Mouse (Mus musculus): ENCODE data around the gene Gm10217. TPM values are rescaled to one million over a fixed set of nuclear protein-coding genes. Genes with fewer than 3 reads are reported as not detected.

The Gm10217 gene
- polyA plus RNA-seq, 1 experiment from 2014 or later, result not detected

GRCm38 (mm10) chr8:9886714-9887113, 22.7 kb downstream of the Gm10217 start:
- DNase-seq (ENCODE audit: low spot score), result no peak
- WGBS, result 65% methylated on average over 4 of the region's 4 CpGs
- no peaks in the 10 kb centered on the region for H3K36me3 ChIP-seq (ENCODE audit: control insufficient read depth, insufficient read depth, low read length)
- no peaks in the 10 kb centered on the region for H3K27me3 ChIP-seq (ENCODE audit: control insufficient read depth, insufficient read depth, low read length)
- H3K27ac ChIP-seq (ENCODE audit: low read depth, low read length), result no peak overlapping the region
- no peak overlapping the region for H3K4me2 ChIP-seq (ENCODE audit: low read depth)
- no peak for ATAC-seq (ENCODE audit: insufficient read depth, low FRiP score, low TSS enrichment)
- no peak overlapping the region for H3K4me3 ChIP-seq (ENCODE audit: low read depth, low read length)
- no peak overlapping the region for H3K9ac ChIP-seq (ENCODE audit: low read length)
- no peaks in the 10 kb centered on the region for H3K9me3 ChIP-seq (ENCODE audit: control insufficient read depth, low read length)
- H3K4me1 ChIP-seq (ENCODE audit: control insufficient read depth, insufficient read depth, low read length), result no peaks in the 10 kb centered on the region

- ATAC-seq (ENCODE audit: insufficient read depth, low FRiP score, low TSS enrichment) (no peak), DNase-seq (ENCODE audit: low spot score) (no peak)
- Histone ChIP-seq H3K4me3 (ENCODE audit: low read depth, low read length) (no peak overlapping the region), H3K9me3 (ENCODE audit: control insufficient read depth, low read length) (no peaks in the 10 kb centered on the region), H3K9ac (ENCODE audit: low read length) (no peak overlapping the region), H3K4me2 (ENCODE audit: low read depth) (no peak overlapping the region), H3K4me1 (ENCODE audit: control insufficient read depth, insufficient read depth, low read length) (no peaks in the 10 kb centered on the region), H3K27me3 (ENCODE audit: control insufficient read depth, insufficient read depth, low read length) (no peaks in the 10 kb centered on the region), H3K36me3 (ENCODE audit: control insufficient read depth, insufficient read depth, low read length) (no peaks in the 10 kb centered on the region), H3K27ac (ENCODE audit: low read depth, low read length) (no peak overlapping the region)
- 90% methylated on average over 2 of the region's 2 CpGs for WGBS
These were observed 35.1 kb downstream of the Gm10217 start for GRCm38 (mm10) chr8:9899199-9899598.

- Histone ChIP-seq H3K36me3 (ENCODE audit: control insufficient read depth, insufficient read depth, low read length) (no peaks in the 10 kb centered on the region), H3K4me2 (ENCODE audit: low read depth) (no peak overlapping the region), H3K27me3 (ENCODE audit: control insufficient read depth, insufficient read depth, low read length) (no peaks in the 10 kb centered on the region), H3K9ac (ENCODE audit: low read length) (no peak overlapping the region), H3K4me1 (ENCODE audit: control insufficient read depth, insufficient read depth, low read length) (no peaks in the 10 kb centered on the region), H3K27ac (ENCODE audit: low read depth, low read length) (no peak overlapping the region), H3K9me3 (ENCODE audit: control insufficient read depth, low read length) (no peaks in the 10 kb centered on the region), H3K4me3 (ENCODE audit: low read depth, low read length) (no peak overlapping the region)
- WGBS, result 72% methylated on average over 3 of the region's 3 CpGs
- no peak for DNase-seq (ENCODE audit: low spot score)
- ATAC-seq (ENCODE audit: insufficient read depth, low FRiP score, low TSS enrichment), result no peak
These were observed 35.6 kb downstream of the Gm10217 start for GRCm38 (mm10) chr8:9899673-9900072.

Other genes with a start within 250 kb of the Gm10217 start
- 4.1 and 6.6 TPM in 2 replicates for gene Fam155a, start 93.1 kb upstream of the Gm10217 start, polyA plus RNA-seq (2014; fragmentation: Nextera tagmentation; extraction: Ambion mirVana)
- 10.4 and 10.8 TPM in 2 replicates for gene Lig4, start 113.4 kb downstream of the Gm10217 start, polyA plus RNA-seq (2014; fragmentation: Nextera tagmentation; extraction: Ambion mirVana)
- 23.3 and 24.7 TPM in 2 replicates for gene Abhd13, start 113.5 kb downstream of the Gm10217 start, polyA plus RNA-seq (2014; fragmentation: Nextera tagmentation; extraction: Ambion mirVana)
- 1.1 and 1.2 TPM in 2 replicates for gene Tnfsf13b, start 142.2 kb downstream of the Gm10217 start, polyA plus RNA-seq (2014; fragmentation: Nextera tagmentation; extraction: Ambion mirVana)

All from neural tube, embryonic 11.5 days (tissue).